Mouse (Mus musculus): ENCODE data around the gene Scube1. TPM values are rescaled to one million over a fixed set of nuclear protein-coding genes. Genes with fewer than 3 reads are reported as not detected.

Gene Scube1
- polyA plus RNA-seq, 1 experiment from 2014 or later: 6.6 TPM

- H3K36me3 ChIP-seq (ENCODE audit: control insufficient read depth, insufficient read depth, low read length): no peaks in the 10 kb centered on the region
- H3K4me1 ChIP-seq (replicated peaks; ENCODE audit: control insufficient read depth, insufficient read depth, low read length): no peaks in the 10 kb centered on the region
- H3K27me3 ChIP-seq (replicated peaks; ENCODE audit: control insufficient read depth, insufficient read depth, low read length): no peaks in the 10 kb centered on the region
- DNase-seq (ENCODE audit: low spot score) (no peak), ATAC-seq (replicated peaks; ENCODE audit: low FRiP score, low TSS enrichment, low read depth) (no peak)
- H3K9ac ChIP-seq (ENCODE audit: low read length): no peak overlapping the region
- H3K4me3 ChIP-seq (ENCODE audit: low read depth, low read length): no peak overlapping the region
- H3K27ac ChIP-seq (ENCODE audit: low read depth): no peak overlapping the region
- 78% methylated on average over 11 of the region's 11 CpGs for WGBS
- H3K9me3 ChIP-seq (ENCODE audit: control insufficient read depth, low read length): no peaks in the 10 kb centered on the region
- H3K4me2 ChIP-seq (ENCODE audit: low read length): no peak overlapping the region
Observed at GRCm38 (mm10) chr15:83606216-83606615, 118.6 kb downstream of the Scube1 start.

GRCm38 (mm10) chr15:83603426-83603825 lies 121.4 kb downstream of the Scube1 start:
- DNase-seq (ENCODE audit: low spot score) (no peak), ATAC-seq (replicated peaks; ENCODE audit: low FRiP score, low TSS enrichment, low read depth) (no peak)
- Histone ChIP-seq H3K4me1 (replicated peaks; ENCODE audit: control insufficient read depth, insufficient read depth, low read length) (no peaks in the 10 kb centered on the region), H3K9ac (ENCODE audit: low read length) (no peak overlapping the region), H3K4me3 (ENCODE audit: low read depth, low read length) (no peak overlapping the region), H3K27ac (ENCODE audit: low read depth) (no peak overlapping the region), H3K9me3 (ENCODE audit: control insufficient read depth, low read length) (no peaks in the 10 kb centered on the region), H3K27me3 (replicated peaks; ENCODE audit: control insufficient read depth, insufficient read depth, low read length) (no peaks in the 10 kb centered on the region), H3K36me3 (ENCODE audit: control insufficient read depth, insufficient read depth, low read length) (no peaks in the 10 kb centered on the region), H3K4me2 (ENCODE audit: low read length) (no peak overlapping the region)
- WGBS: 97% methylated on average over 7 of the region's 7 CpGs

DNA sequence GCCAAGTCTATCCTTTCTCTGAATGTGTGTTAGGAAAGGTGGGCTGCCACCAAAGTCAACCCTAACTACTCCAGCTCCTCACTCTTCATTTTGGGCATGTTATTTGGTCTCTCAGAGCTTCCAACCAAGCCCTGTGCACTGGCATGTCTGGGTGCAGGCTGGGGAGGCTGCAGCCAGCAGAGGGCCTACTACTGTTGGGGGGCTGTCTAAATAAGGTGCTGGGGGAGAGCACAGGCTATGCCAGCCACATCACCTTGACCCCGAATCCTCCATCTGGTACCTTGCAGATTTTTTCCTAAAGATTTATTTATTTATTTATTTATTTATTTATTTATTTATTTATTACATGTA lies 121.8 kb downstream of the Scube1 start:
- no peak for ATAC-seq (replicated peaks; ENCODE audit: low FRiP score, low TSS enrichment, low read depth)
- H3K27ac ChIP-seq (ENCODE audit: low read depth): no peak overlapping the region

DNA sequence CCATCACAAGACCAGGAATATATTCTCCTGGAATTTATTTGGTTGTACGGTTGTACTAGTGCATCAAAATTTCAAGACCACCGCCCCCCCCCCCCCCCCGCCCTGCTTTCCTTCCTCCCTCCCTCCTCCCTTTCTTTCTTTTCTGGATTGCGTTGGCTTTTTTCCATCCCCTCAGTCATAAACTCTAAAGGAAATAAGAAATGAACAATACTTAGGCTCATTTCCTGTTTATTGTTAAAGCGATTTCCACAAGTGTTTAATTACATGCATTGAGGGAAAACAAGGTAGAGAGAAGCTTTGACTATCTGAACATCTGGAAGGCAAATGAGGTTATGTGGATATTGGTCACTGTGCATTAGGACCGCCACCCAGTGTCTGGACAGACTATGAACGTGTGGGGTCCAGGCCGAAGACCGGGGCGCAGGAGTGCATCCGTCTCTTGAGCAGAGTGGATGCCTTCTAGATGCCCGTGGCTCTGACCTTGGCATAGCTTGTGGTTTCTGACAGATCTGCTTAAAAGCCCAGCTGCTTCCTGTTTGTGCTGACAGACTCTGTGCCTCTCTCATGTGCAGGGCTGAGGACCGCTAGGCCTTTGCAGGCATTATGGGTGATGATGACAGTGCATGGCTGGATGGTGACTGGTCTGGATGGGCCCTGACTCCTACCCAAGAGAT lies 122.3 kb downstream of the Scube1 start:
- ATAC-seq (replicated peaks; ENCODE audit: low FRiP score, low TSS enrichment, low read depth) (no peak), DNase-seq (ENCODE audit: low spot score) (no peak)
- no peak overlapping the region for H3K27ac ChIP-seq (ENCODE audit: low read depth)
- no peaks in the 10 kb centered on the region for H3K36me3 ChIP-seq (ENCODE audit: control insufficient read depth, insufficient read depth, low read length)
- 68% methylated on average over 13 of the region's 13 CpGs for WGBS
- no peaks in the 10 kb centered on the region for H3K4me1 ChIP-seq (replicated peaks; ENCODE audit: control insufficient read depth, insufficient read depth, low read length)
- no peak overlapping the region for H3K9ac ChIP-seq (ENCODE audit: low read length)
- H3K4me2 ChIP-seq (ENCODE audit: low read length): no peak overlapping the region
- no peaks in the 10 kb centered on the region for H3K9me3 ChIP-seq (ENCODE audit: control insufficient read depth, low read length)
- H3K4me3 ChIP-seq (ENCODE audit: low read depth, low read length): no peak overlapping the region
- H3K27me3 ChIP-seq (replicated peaks; ENCODE audit: control insufficient read depth, insufficient read depth, low read length): no peaks in the 10 kb centered on the region

More for the DNA sequence above, 121.8 kb downstream of the Scube1 start:
- no peak overlapping the region for H3K9ac ChIP-seq (ENCODE audit: low read length)
- no peak for DNase-seq (ENCODE audit: low spot score)
- no peaks in the 10 kb centered on the region for H3K36me3 ChIP-seq (ENCODE audit: control insufficient read depth, insufficient read depth, low read length)
- no peak overlapping the region for H3K4me3 ChIP-seq (ENCODE audit: low read depth, low read length)
- WGBS: 96% methylated on average over 1 of the region's 1 CpGs
- H3K9me3 ChIP-seq (ENCODE audit: control insufficient read depth, low read length): no peaks in the 10 kb centered on the region
- H3K4me1 ChIP-seq (replicated peaks; ENCODE audit: control insufficient read depth, insufficient read depth, low read length): no peaks in the 10 kb centered on the region
- no peaks in the 10 kb centered on the region for H3K27me3 ChIP-seq (replicated peaks; ENCODE audit: control insufficient read depth, insufficient read depth, low read length)
- no peak overlapping the region for H3K4me2 ChIP-seq (ENCODE audit: low read length)

- H3K4me3 ChIP-seq (ENCODE audit: low read depth, low read length): no peak overlapping the region
- H3K9ac ChIP-seq (ENCODE audit: low read length): no peak overlapping the region
- 67% methylated on average over 4 of the region's 4 CpGs for WGBS
Observed at GRCm38 (mm10) chr15:83601185-83601584, 123.6 kb downstream of the Scube1 start.

DNA sequence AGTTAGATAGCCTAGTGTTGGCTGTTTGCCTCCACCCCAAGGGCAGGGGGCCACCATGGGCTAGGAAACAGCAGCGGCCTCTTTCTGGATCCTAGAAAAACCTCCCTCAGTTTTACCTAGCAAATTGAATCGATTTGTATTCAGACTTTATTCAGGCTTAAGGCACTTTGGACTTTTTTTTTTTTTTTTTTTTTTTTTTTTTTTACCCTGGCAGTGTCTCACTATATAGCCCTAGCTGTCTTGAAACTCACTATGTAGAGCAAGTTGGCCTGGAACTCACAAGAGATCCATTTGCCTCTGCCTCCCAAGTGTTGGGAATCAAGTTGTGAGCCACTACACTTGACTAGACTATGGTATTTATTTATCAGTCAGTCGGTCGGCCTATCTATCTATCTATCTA lies 128.0 kb downstream of the Scube1 start:
- H3K4me3 ChIP-seq (ENCODE audit: low read depth, low read length): no peak overlapping the region
- no peak for ATAC-seq (replicated peaks; ENCODE audit: low FRiP score, low TSS enrichment, low read depth)
- H3K4me1 ChIP-seq (replicated peaks; ENCODE audit: control insufficient read depth, insufficient read depth, low read length): peaks cover 8% of the 10 kb centered on the region
- H3K27ac ChIP-seq (ENCODE audit: low read depth): no peak overlapping the region
- H3K9ac ChIP-seq (ENCODE audit: low read length): no peak overlapping the region
- no peak for DNase-seq (ENCODE audit: low spot score)
- no peak overlapping the region for H3K4me2 ChIP-seq (ENCODE audit: low read length)
- 85% methylated on average over 4 of the region's 4 CpGs for WGBS
- no peaks in the 10 kb centered on the region for H3K36me3 ChIP-seq (ENCODE audit: control insufficient read depth, insufficient read depth, low read length)
- no peaks in the 10 kb centered on the region for H3K9me3 ChIP-seq (ENCODE audit: control insufficient read depth, low read length)
- no peaks in the 10 kb centered on the region for H3K27me3 ChIP-seq (replicated peaks; ENCODE audit: control insufficient read depth, insufficient read depth, low read length)

More at GRCm38 (mm10) chr15:83601185-83601584, 123.6 kb downstream of the Scube1 start:
- DNase-seq (ENCODE audit: low spot score): no peak
- H3K27me3 ChIP-seq (replicated peaks; ENCODE audit: control insufficient read depth, insufficient read depth, low read length): no peaks in the 10 kb centered on the region
- no peaks in the 10 kb centered on the region for H3K4me1 ChIP-seq (replicated peaks; ENCODE audit: control insufficient read depth, insufficient read depth, low read length)
- no peak overlapping the region for H3K4me2 ChIP-seq (ENCODE audit: low read length)
- H3K27ac ChIP-seq (ENCODE audit: low read depth): no peak overlapping the region
- no peak for ATAC-seq (replicated peaks; ENCODE audit: low FRiP score, low TSS enrichment, low read depth)
- H3K36me3 ChIP-seq (ENCODE audit: control insufficient read depth, insufficient read depth, low read length): no peaks in the 10 kb centered on the region
- no peaks in the 10 kb centered on the region for H3K9me3 ChIP-seq (ENCODE audit: control insufficient read depth, low read length)

DNA sequence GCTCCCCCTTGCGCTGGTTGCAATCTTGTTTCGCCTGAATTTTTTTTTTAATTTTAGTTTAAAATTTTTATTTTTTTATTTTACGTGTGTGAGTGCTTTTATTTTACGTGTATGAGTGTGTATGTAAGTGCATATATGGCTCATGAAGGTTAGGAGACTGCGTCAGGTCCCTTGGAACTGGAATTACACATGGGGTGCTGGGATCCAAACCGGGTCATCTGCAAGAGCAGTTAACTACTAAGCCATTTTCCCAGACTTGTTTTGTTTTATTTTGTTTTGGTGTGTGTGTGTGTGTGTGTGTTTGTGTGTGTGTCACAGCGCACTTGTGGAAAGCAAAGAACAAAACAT lies 129.5 kb downstream of the Scube1 start:
- H3K4me1 ChIP-seq (replicated peaks; ENCODE audit: control insufficient read depth, insufficient read depth, low read length): peaks cover 8% of the 10 kb centered on the region
- no peaks in the 10 kb centered on the region for H3K9me3 ChIP-seq (ENCODE audit: control insufficient read depth, low read length)
- peak overlapping the region; percentile 78 for H3K4me2 ChIP-seq (ENCODE audit: low read length)
- H3K27me3 ChIP-seq (replicated peaks; ENCODE audit: control insufficient read depth, insufficient read depth, low read length): no peaks in the 10 kb centered on the region
- WGBS: 35% methylated on average over 7 of the region's 7 CpGs
- peak overlapping the region; percentile 50 for H3K4me3 ChIP-seq (ENCODE audit: low read depth, low read length)
- DNase-seq (ENCODE audit: low spot score) (no peak), ATAC-seq (replicated peaks; ENCODE audit: low FRiP score, low TSS enrichment, low read depth) (no peak)
- H3K9ac ChIP-seq (ENCODE audit: low read length): peak overlapping the region; percentile 49
- no peak overlapping the region for H3K27ac ChIP-seq (ENCODE audit: low read depth)
- H3K36me3 ChIP-seq (ENCODE audit: control insufficient read depth, insufficient read depth, low read length): peaks cover 4% of the 10 kb centered on the region; the same call in 1 of the 2 replicates

DNA sequence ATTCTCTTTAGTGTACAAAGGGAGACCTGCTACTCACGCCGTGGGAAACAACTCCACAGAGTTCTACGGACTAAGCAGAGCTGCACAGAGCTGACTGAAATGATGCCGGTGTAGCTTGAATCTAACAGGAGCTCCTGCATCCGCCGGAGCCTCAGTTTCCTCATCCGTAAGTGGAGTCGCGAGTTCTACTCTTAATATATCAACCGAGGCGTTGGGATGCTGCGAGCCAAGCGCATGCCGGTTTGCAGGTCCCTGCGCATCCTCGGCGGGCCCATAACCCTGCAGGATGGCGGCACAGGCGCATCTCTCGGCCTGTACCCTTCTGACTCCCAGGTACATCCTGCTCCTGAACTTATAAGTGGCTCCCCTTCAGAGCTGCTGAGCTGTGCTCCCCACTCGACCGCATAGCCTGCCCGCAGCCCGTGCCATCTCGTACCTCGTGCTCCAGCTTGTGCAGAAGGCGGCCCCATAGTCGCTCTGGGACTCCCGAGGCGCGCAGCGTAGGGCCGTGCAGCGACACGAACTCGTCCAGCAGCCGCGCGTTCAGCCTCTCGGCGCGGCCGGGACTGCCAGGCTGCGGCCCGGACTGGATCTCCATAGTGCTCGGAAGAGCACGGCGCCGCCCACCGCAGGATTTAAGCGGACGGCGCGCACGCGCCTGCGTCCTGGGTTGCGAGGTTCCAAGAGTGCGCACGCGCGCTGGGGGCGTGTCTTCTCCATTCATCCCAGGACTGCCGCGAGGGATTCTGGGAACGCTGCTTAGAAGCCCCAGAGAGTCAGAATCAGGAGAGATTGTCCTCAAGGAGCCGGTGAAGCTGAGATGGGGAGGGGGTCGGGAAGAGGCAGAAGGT lies 130.1 kb downstream of the Scube1 start, which contains the start of gene Ttll12:
Ttll12 (minus strand) TSS at position 645 of the 851 bp plus-strand sequence.
- peaks cover 4% of the 10 kb centered on the region; the same call in 1 of the 2 replicates for H3K36me3 ChIP-seq (ENCODE audit: control insufficient read depth, insufficient read depth, low read length)
- H3K4me2 ChIP-seq (ENCODE audit: low read length): peak within 1 kb of the TSS; percentile 78
- H3K27me3 ChIP-seq (replicated peaks; ENCODE audit: control insufficient read depth, insufficient read depth, low read length): no peaks in the 10 kb centered on the region
- no peaks in the 10 kb centered on the region for H3K9me3 ChIP-seq (ENCODE audit: control insufficient read depth, low read length)
- WGBS: under 1% methylated on average over 68 of the region's 68 CpGs
- peak within 1 kb of the TSS; percentile 50 for H3K4me3 ChIP-seq (ENCODE audit: low read depth, low read length)
- H3K9ac ChIP-seq (ENCODE audit: low read length): peak within 1 kb of the TSS; percentile 49
- H3K4me1 ChIP-seq (replicated peaks; ENCODE audit: control insufficient read depth, insufficient read depth, low read length): peaks cover 8% of the 10 kb centered on the region
- H3K27ac ChIP-seq (ENCODE audit: low read depth): no peak within 1 kb of the TSS
- peak; percentile 90 for ATAC-seq (replicated peaks; ENCODE audit: low FRiP score, low TSS enrichment, low read depth)
- peak; percentile 96 for DNase-seq (ENCODE audit: low spot score)

Measured in intestine, embryonic 14.5 days (tissue).